In genomic region chr17:12327847-12328518, GRCm38 (mm10) we compare ENCODE assay signal across 8 mouse cellular contexts. TPM values are rescaled to one million over a fixed set of nuclear protein-coding genes. Genes with fewer than 3 reads are reported as not detected.
DNase-seq lines count a peak whose midpoint lies in the region; ATAC-seq lines count a peak whose summit lies in the region.
"Had no signal": no experiment of that assay in that cellular context is flagged by ENCODE, and none has a peak within 500 bp of the region (broad histone marks: within the 10 kb centered on the region; RNA-seq: fewer than 3 reads in every experiment).

No protein-coding gene starts in this region.

- DNase-seq in MN1 (ENCODE audit: low spot score) = peak; percentile 89
- peak; percentile 47 to 57 for DNase-seq in adrenal gland, adult 18-20 months (ENCODE audit: low spot score in 2 of 2)
- peak; percentile 58 to 70 for DNase-seq in gastrocnemius, adult 8-10 months (ENCODE audit: low spot score in 2 of 2)
- DNase-seq in testis, postnatal 10 days (ENCODE audit: low spot score) = peak; percentile 84
- no peak for DNase-seq in left cerebral cortex, adult 8-10 months (ENCODE audit: low spot score in 2 of 2)

- no peaks in the 10 kb centered on the region for H3K36me3 ChIP-seq in hindbrain, embryonic 16.5 days (ENCODE audit: control insufficient read depth, insufficient read depth, low read length)
- no peaks in the 10 kb centered on the region for H3K36me3 ChIP-seq in lung, embryonic 15.5 days

- H3K27me3 ChIP-seq in hindbrain, embryonic 16.5 days (replicated peaks; ENCODE audit: control insufficient read depth, insufficient read depth, low read length) = no peaks in the 10 kb centered on the region
- H3K27me3 ChIP-seq in lung, embryonic 15.5 days = no peaks in the 10 kb centered on the region

- H3K9ac ChIP-seq in hindbrain, embryonic 16.5 days (ENCODE audit: low read depth, low read length) = no peak overlapping the region
- no peak overlapping the region for H3K9ac ChIP-seq in lung, embryonic 15.5 days

- no peaks in the 10 kb centered on the region for H3K9me3 ChIP-seq in hindbrain, embryonic 16.5 days (ENCODE audit: control insufficient read depth, low read length)
- no peaks in the 10 kb centered on the region for H3K9me3 ChIP-seq in lung, embryonic 15.5 days

- H3K4me1 ChIP-seq in hindbrain, embryonic 16.5 days (ENCODE audit: control insufficient read depth, insufficient read depth, low read depth, low read length) = peaks cover 7% of the 10 kb centered on the region
- peaks cover 13% of the 10 kb centered on the region for H3K4me1 ChIP-seq in lung, embryonic 15.5 days

- peak; percentile 55; the same call in 1 of the 2 replicates for ATAC-seq in hindbrain, embryonic 16.5 days
- ATAC-seq in lung, embryonic 15.5 days (ENCODE audit: borderline replicate concordance, extremely low read depth, low FRiP score, low TSS enrichment) = peak; percentile 76

- H3K4me3 ChIP-seq in hindbrain, embryonic 16.5 days (ENCODE audit: low read length) = no peak overlapping the region
- no peak overlapping the region for H3K4me3 ChIP-seq in lung, embryonic 15.5 days

- peak overlapping the region; percentile 5; the same call in 1 of the 2 replicates for H3K4me2 ChIP-seq in hindbrain, embryonic 16.5 days (ENCODE audit: low read length)
- peak overlapping the region; percentile 4; the same call in 1 of the 2 replicates for H3K4me2 ChIP-seq in lung, embryonic 15.5 days

- H3K27ac ChIP-seq in hindbrain, embryonic 16.5 days (ENCODE audit: low read depth, low read length) = no peak overlapping the region
- H3K27ac ChIP-seq in lung, embryonic 15.5 days = no peak overlapping the region

- 32% methylated on average over 14 of the region's 14 CpGs for whole genome bisulfite sequencing in hindbrain, embryonic 16.5 days
- WGBS in lung, embryonic 15.5 days = 27% methylated on average over 14 of the region's 14 CpGs

RNA-seq across cellular contexts. Expression of gene Map3k4, which starts 9.4 kb away (rescaled TPM):
- 10 to 100 TPM; 23.0 to 23.3 TPM for total RNA-seq in adrenal gland, adult 18-20 months (2021)
- total RNA-seq in gastrocnemius, adult 8-10 months (2022) = 10 to 100 TPM; 32.4 to 41.9 (median 36.2) TPM
- 33.1 and 39.7 TPM in 2 replicates for polyA plus RNA-seq in hindbrain, embryonic 16.5 days (2015; fragmentation: Nextera tagmentation; extraction: Ambion mirVana)
- polyA plus RNA-seq in lung, embryonic 15.5 days (2015; fragmentation: Nextera tagmentation; extraction: Ambion mirVana) = 44.3 and 46.1 TPM in 2 replicates
- 10 to 100 TPM; 45.7 to 57.2 (median 49.1) TPM for total RNA-seq in left cerebral cortex, adult 8-10 months (2022)

RNA-seq across cellular contexts. Expression of gene Plg, which starts 50.4 kb away (rescaled TPM):
- total RNA-seq in adrenal gland, adult 18-20 months (2021) = under 1 TPM in 1 of 2 experiments, not detected in 1; 0.36 TPM
- total RNA-seq in gastrocnemius, adult 8-10 months (2022) = under 1 TPM in 1 of 4 experiments, not detected in 3; 0.56 TPM
- not detected in 2 replicates for polyA plus RNA-seq in hindbrain, embryonic 16.5 days (2015; fragmentation: Nextera tagmentation; extraction: Ambion mirVana)
- polyA plus RNA-seq in lung, embryonic 15.5 days (2015; fragmentation: Nextera tagmentation; extraction: Ambion mirVana) = 0.34 and 1.5 TPM in 2 replicates
- total RNA-seq in left cerebral cortex, adult 8-10 months (2022) = under 1 TPM in 3 of 4 experiments, not detected in 1; 0.13 to 0.53 (median 0.16) TPM
- polyA plus RNA-seq: small intestine, adult 2 months had no signal

Comparison
In these comparisons a context has a peak if more than half of its experiments do, and no peak if none do; other contexts are left out.
1. DNase-seq: peak in MN1 (single experiment), adrenal gland, adult 18-20 months (2 of 2), gastrocnemius, adult 8-10 months (2 of 2) and testis, postnatal 10 days (single experiment); none in left cerebral cortex, adult 8-10 months (0 of 2).